Mouse (Mus musculus) ES-E14 (cell line): ENCODE data around the gene Glod5.

Source experiments
- HCFC1 ChIP-seq: IDR thresholded peaks from 2 replicates; pipeline ENCODE4 v1.6.1; 2012; ENCODE audit warnings: low read length, inconsistent platforms, borderline replicate concordance; ENCODE audit not compliant: insufficient read depth
- ZNF384 ChIP-seq: IDR thresholded peaks from 2 replicates; pipeline ENCODE4 v1.6.1; 2012; ENCODE audit warnings: low read depth, low read length, inconsistent platforms

DNA sequence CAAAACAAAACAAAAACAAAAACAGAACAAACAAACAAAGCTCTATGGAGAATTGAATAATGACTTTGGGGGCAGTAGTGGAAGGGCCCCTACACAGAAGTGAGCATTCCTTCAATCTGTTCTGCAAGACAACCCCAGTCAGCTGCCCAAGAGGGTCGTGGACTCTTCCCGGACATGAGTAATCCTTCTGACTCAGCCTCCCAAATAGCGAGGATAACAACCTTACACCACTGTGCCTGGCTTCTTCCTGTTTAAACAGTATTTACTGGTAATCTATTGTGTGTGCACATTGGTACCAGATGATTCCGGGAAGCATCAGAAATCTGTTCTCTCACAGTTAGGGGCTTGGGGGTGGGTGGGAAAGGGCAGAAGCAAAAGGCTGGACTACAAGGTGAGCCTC is 8.5 kb upstream of the Glod5 start:
- TF ChIP-seq HCFC1 = no peak
- no peak for TF ChIP-seq ZNF384
